Mouse (Mus musculus) kidney, postnatal 36 days (tissue): ENCODE measurements at regions not wholly inside any gene's neighbourhood (a gene's known extent, or its start where the extent isn't known, plus 50 kb on each side); places are given as distances from the start of the nearest gene placed in this dataset.

Source experiments
- DNase-seq, 2 experiments: peaks; one replicate each; pipeline ENCODE4 v3.0.0; 2021 to 2022; ENCODE audit warnings: mixed read lengths in 2 of 2

- peak; percentile 80 to 92 for DNase-seq
Measured at GRCm38 (mm10) chr11:105538421-105539210, 51.2 kb upstream of the Tanc2 start.

- DNase-seq: no peak
Measured at GRCm38 (mm10) chr11:105532616-105533015, 57.2 kb upstream of the Tanc2 start.

- no peak for DNase-seq
Measured at GRCm38 (mm10) chr11:105530711-105531157, 59.1 kb upstream of the Tanc2 start.

- no peak for DNase-seq
Measured at GRCm38 (mm10) chr11:105526066-105526465, 63.7 kb upstream of the Tanc2 start.

GRCm38 (mm10) chr11:105525608-105526007 is 64.2 kb upstream of the Tanc2 start:
- DNase-seq: peak; percentile 69 to 79

- no peak for DNase-seq
Measured at GRCm38 (mm10) chr11:105524400-105524799, 65.4 kb upstream of the Tanc2 start.

GRCm38 (mm10) chr11:105523765-105524164 is 66.0 kb upstream of the Tanc2 start:
- no peak for DNase-seq

GRCm38 (mm10) chr11:105520398-105520797 is 63.9 kb upstream of the March10 start:
- DNase-seq: no peak

- no peak for DNase-seq
Measured at GRCm38 (mm10) chr11:105513275-105513674, 56.7 kb upstream of the March10 start.

- no peak for DNase-seq
Measured at GRCm38 (mm10) chr11:105510626-105511025, 54.1 kb upstream of the March10 start.

- no peak for DNase-seq
Measured at GRCm38 (mm10) chr11:105510056-105510455, 53.5 kb upstream of the March10 start.

GRCm38 (mm10) chr11:105508660-105509038 is 52.1 kb upstream of the March10 start:
- DNase-seq: no peak

- no peak for DNase-seq
Measured at GRCm38 (mm10) chr11:105507972-105508659, 51.6 kb upstream of the March10 start.

- no peak for DNase-seq
Measured at GRCm38 (mm10) chr11:105507332-105507971, 50.9 kb upstream of the March10 start.
